ENCODE assay signal across 1 mouse cellular context in the genomic region with DNA sequence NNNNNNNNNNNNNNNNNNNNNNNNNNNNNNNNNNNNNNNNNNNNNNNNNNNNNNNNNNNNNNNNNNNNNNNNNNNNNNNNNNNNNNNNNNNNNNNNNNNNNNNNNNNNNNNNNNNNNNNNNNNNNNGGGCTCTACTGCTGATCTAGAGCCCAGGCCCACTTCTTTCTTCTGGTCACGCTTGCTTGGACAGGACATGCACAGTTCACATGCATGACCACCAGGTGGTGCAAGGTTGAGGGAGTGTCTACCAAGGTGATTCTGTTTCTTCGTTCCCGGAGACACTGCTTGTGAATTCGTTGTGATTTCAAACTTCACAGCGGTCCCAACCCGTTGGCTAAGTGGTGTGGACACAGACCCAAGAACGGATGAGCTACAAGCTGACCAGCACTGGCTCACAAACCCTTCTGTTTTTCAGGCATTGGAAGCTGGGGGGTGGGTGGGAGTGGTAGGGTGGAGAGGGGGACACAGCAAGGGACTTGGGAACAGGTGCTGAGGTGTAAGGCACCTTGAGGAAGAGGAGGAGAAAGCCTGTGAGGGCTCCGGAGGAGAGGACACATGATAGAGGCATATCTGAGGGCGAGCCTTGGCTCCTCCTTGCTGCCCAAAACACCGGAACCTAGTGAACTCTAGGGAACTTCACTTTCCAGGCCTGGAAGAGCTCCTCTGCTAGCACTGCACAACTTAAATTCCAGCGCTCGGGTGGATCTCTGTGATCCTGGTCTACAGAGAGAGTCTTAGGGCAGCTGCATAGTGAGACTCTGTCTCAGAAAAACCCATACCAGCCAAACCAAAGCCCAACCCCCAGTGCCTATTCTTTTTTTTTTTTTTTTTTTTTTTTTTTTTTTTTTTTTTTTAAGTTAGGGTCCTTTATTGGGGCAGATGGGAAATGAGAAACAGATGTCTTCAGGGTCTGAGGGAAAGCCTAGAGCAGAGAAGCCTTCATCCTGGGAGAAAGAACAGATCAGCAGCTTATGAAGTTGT.
TF ChIP-seq lines count a peak whose summit lies in the region.

No protein-coding gene starts in this region.

TF ChIP-seq in CH12.LX, 34 proteins besides CTCF, POLR2A, EP300 and RAD21:
- TF ChIP-seq MXI1 (IDR thresholded peaks at IDR 0.05; ENCODE audit: low read depth, low read length) = no peak; the same call in 1 of the 2 replicates
- no peak for TF ChIP-seq ZMIZ1 (IDR thresholded peaks at IDR 0.05; ENCODE audit: low read depth, low read length)
- TF ChIP-seq MEF2A (IDR thresholded peaks at IDR 0.05; ENCODE audit: borderline replicate concordance, low read depth, low read length) = peak; percentile 49; the same call in 1 of the 2 replicates
- 0 out of 2 replicates have a peak, but pooled peaks have one; percentile 46 for TF ChIP-seq CHD2 (IDR thresholded peaks at IDR 0.05; ENCODE audit: low read length)
- peak; percentile 99 for TF ChIP-seq PAX5 (IDR thresholded peaks at IDR 0.05; ENCODE audit: low read length)
- peak; percentile 54; the same call in 1 of the 2 replicates for TF ChIP-seq BHLHE40 (IDR thresholded peaks at IDR 0.05; ENCODE audit: low read depth, low read length)
- no peak for TF ChIP-seq USF1 (IDR thresholded peaks at IDR 0.05; ENCODE audit: low read depth, low read length)
- TF ChIP-seq UBTF (IDR thresholded peaks at IDR 0.05; ENCODE audit: low read depth, low read length) = no peak
- 0 out of 2 replicates have a peak, but pooled peaks have one; percentile 11 for TF ChIP-seq MAZ (IDR thresholded peaks at IDR 0.05; ENCODE audit: low read depth, low read length)
- no peak for TF ChIP-seq RCOR1 (conservative IDR thresholded peaks at IDR 0.05; ENCODE audit: low read depth, low read length)
- TF ChIP-seq CHD1 (IDR thresholded peaks at IDR 0.05; ENCODE audit: low read depth, low read length) = no peak
- TF ChIP-seq MAX (IDR thresholded peaks at IDR 0.05; ENCODE audit: low read length) = peak; percentile 84
- TF ChIP-seq ELF1 (IDR thresholded peaks at IDR 0.05; ENCODE audit: low read depth, low read length) = peak; percentile 1; the same call in 1 of the 2 replicates
- TF ChIP-seq SIN3A (IDR thresholded peaks at IDR 0.05; ENCODE audit: low read length) = peak; percentile 62; the same call in 1 of the 2 replicates
- TF ChIP-seq TBP (conservative IDR thresholded peaks at IDR 0.05; ENCODE audit: low read depth, low read length) = no peak
- TF ChIP-seq HCFC1 (IDR thresholded peaks at IDR 0.05; ENCODE audit: low read depth, low read length) = no peak
- TF ChIP-seq MAFK (IDR thresholded peaks at IDR 0.05; ENCODE audit: insufficient replicate concordance, low read length) = no peak
- TF ChIP-seq POLR2AphosphoS2 (IDR thresholded peaks at IDR 0.05; ENCODE audit: low read depth, low read length) = no peak
- peak; percentile 43; the same call in 1 of the 2 replicates for TF ChIP-seq TCF12 (IDR thresholded peaks at IDR 0.05; ENCODE audit: low read depth, low read length)
- TF ChIP-seq GABPA (IDR thresholded peaks at IDR 0.05; ENCODE audit: insufficient replicate concordance, low read depth, low read length) = no peak
- peak; percentile 88 for TF ChIP-seq MYC (IDR thresholded peaks at IDR 0.05; ENCODE audit: low read depth, low read length)
- TF ChIP-seq ZNF384 (IDR thresholded peaks at IDR 0.05; ENCODE audit: low read depth, low read length) = peak; percentile 85
- no peak; the same call in 1 of the 2 replicates for TF ChIP-seq ETS1 (conservative IDR thresholded peaks at IDR 0.05; ENCODE audit: low read depth, low read length)
- no peak for TF ChIP-seq NRF1 (IDR thresholded peaks at IDR 0.05; ENCODE audit: low read depth, low read length)
- no peak for TF ChIP-seq JUN (IDR thresholded peaks at IDR 0.05; ENCODE audit: insufficient read depth, low read depth, low read length)
- TF ChIP-seq E2F4 (IDR thresholded peaks at IDR 0.05; ENCODE audit: insufficient replicate concordance, low read depth, low read length) = no peak
- TF ChIP-seq USF2 (conservative IDR thresholded peaks at IDR 0.05; ENCODE audit: low read depth, low read length) = no peak
- peak; percentile 99 for TF ChIP-seq SMC3 (IDR thresholded peaks at IDR 0.05; ENCODE audit: low read depth, low read length)
- TF ChIP-seq KAT2A (IDR thresholded peaks at IDR 0.05; ENCODE audit: insufficient replicate concordance, low read length) = no peak
- peak; percentile 94 for TF ChIP-seq ZC3H11A (IDR thresholded peaks at IDR 0.05; ENCODE audit: low read depth, low read length)
- no peak for TF ChIP-seq ZKSCAN1 (IDR thresholded peaks at IDR 0.05; ENCODE audit: borderline replicate concordance, low read depth, low read length)
- TF ChIP-seq IRF4 (IDR thresholded peaks at IDR 0.05; ENCODE audit: low read depth, low read length) = peak; percentile 38; the same call in 1 of the 2 replicates
- peak; percentile 41; the same call in 1 of the 2 replicates for TF ChIP-seq NELFE (IDR thresholded peaks at IDR 0.05; ENCODE audit: low read depth, low read length)
- TF ChIP-seq JUND (conservative IDR thresholded peaks at IDR 0.05; ENCODE audit: low read depth, low read length) = no peak
